Mouse (Mus musculus): ENCODE data around the gene Sesn1.

DNA sequence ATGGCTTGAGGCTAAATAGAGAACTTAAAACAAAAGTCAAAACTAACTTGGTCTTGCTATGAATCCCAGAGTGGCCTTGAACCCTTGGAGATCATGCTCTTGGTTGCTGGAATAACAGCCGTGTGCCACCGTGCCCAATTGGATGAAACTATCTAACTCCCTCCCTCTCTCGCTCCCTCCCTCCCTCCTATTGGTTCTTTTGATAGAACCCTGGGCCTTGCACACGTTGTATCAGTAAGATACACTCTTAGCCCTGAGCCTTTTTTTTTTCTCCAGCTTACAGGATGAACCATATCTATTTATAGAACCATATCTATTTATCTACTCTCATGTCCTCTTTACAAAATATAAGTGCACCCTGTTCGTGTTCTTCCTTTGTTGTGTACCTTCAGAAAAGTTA, 6.8 kb downstream of the Sesn1 start:
- no peak for TF ChIP-seq CTCF (IDR thresholded peaks at IDR 0.05; ENCODE audit: control insufficient read depth, insufficient read depth, insufficient read length)
- TF ChIP-seq MYOG (IDR thresholded peaks at IDR 0.05; ENCODE audit: control insufficient read depth, extremely low read depth, insufficient read length) = no peak
- TF ChIP-seq USF1 (IDR thresholded peaks at IDR 0.05; ENCODE audit: low read depth) = no peak
- no peak for TF ChIP-seq MAX (IDR thresholded peaks at IDR 0.05)
- no peak for TF ChIP-seq FOSL1 (IDR thresholded peaks at IDR 0.05; ENCODE audit: insufficient read depth, low read length, poor library complexity, severe bottlenecking)

All from C2C12 (cell line).